Mouse (Mus musculus) hindbrain, postnatal 0 days (tissue): ENCODE measurements around the gene Elp4. TPM values are rescaled to one million over a fixed set of nuclear protein-coding genes. Genes with fewer than 3 reads are reported as not detected.
A peak's percentile ranks its signal among the peaks of the same experiment; 100 is the strongest.

Source experiments
- ATAC-seq: fragments of 200-750 bp; cut with Nextera tagmentation; 2 replicates; pipeline ENCODE4 v1.8.0; 2017; ENCODE audit warnings: mild to moderate bottlenecking, moderate TSS enrichment, moderate library complexity
- DNase-seq: peaks from one replicate; pipeline ENCODE4 v3.0.0-alpha.2; 2015; ENCODE audit warnings: low spot score
- H3K27ac ChIP-seq: fragments of 300-500 bp; sonication (generic); 2 replicates; pipeline ENCODE4 v1.5.1; 2014; ENCODE audit warnings: mild to moderate bottlenecking
- H3K27me3 ChIP-seq: fragments of 300-500 bp; sonication (generic); 2 replicates; pipeline ENCODE4 v1.6.1; 2014; ENCODE audit warnings: low read length, mixed read lengths; ENCODE audit not compliant: insufficient read depth
- H3K36me3 ChIP-seq: fragments of 300-500 bp; sonication (generic); 2 replicates; pipeline ENCODE4 v1.6.1; 2014; ENCODE audit warnings: low read length, mixed read lengths; ENCODE audit not compliant: insufficient read depth
- H3K4me1 ChIP-seq: fragments of 300-500 bp; sonication (generic); 2 replicates; pipeline ENCODE4 v1.6.1; 2014; ENCODE audit warnings: antibody characterized with exemption, low read length, mixed read lengths; ENCODE audit not compliant: insufficient read depth
- H3K4me2 ChIP-seq: fragments of 300-500 bp; sonication (generic); 2 replicates; pipeline ENCODE4 v1.6.1; 2014; ENCODE audit warnings: low read depth, mild to moderate bottlenecking, low read length, moderate library complexity, mixed read lengths
- H3K4me3 ChIP-seq: fragments of 300-500 bp; sonication (generic); 2 replicates; pipeline ENCODE4 v1.5.1; 2014; ENCODE audit warnings: low read length
- H3K9ac ChIP-seq: fragments of 300-500 bp; sonication (generic); replicated peaks from 2 replicates; pipeline ENCODE4 v1.6.1; 2014; ENCODE audit warnings: mild to moderate bottlenecking, low read length, moderate library complexity, mixed read lengths
- H3K9me3 ChIP-seq: fragments of 300-500 bp; sonication (generic); 2 replicates; pipeline ENCODE4 v1.6.1; 2016; ENCODE audit warnings: low read length, mixed read lengths
- CTCF ChIP-seq: IDR thresholded peaks from 2 replicates; pipeline ENCODE4 v1.5.1; 2016; ENCODE audit warnings: antibody characterized with exemption, control low read depth, low read depth
- WGBS: fragments of 180-500 bp; shearing (Covaris S2); extraction: QIAGEN DNeasy Blood & Tissue Kit; methylation state at CpG from one replicate; pipeline ENCODE4 v1.1.7; 2014; 5-methylcytosine and 5-hydroxymethylcytosine counted together
- polyA plus RNA-seq: library from polyadenylated mRNA; unstranded; fragments of >200 nt; fragmentation: Nextera tagmentation; extraction: Ambion mirVana; gene quantifications from 2 replicates; pipeline ENCODE4 v1.2.1, GENCODE M21; 2015
- total RNA-seq: library from RNA; depleted of rRNA; stranded (reverse); fragments of >200 nt; gene quantifications from 2 replicates; pipeline ENCODE4 v1.2.3, GENCODE M21; 2014

Elp4 gene
- total and polyA plus RNA-seq, 2 experiments from 2014 or later: 15.9 to 31.0 TPM

GRCm38 (mm10) chr2:105749111-105749510 lies 155.3 kb downstream of the Elp4 start:
- Histone ChIP-seq H3K27ac (no peak overlapping the region), H3K4me2 (no peak overlapping the region), H3K9ac (no peak overlapping the region), H3K4me3 (no peak overlapping the region), H3K27me3 (no peaks in the 10 kb centered on the region), H3K9me3 (no peaks in the 10 kb centered on the region), H3K36me3 (no peaks in the 10 kb centered on the region), H3K4me1 (no peaks in the 10 kb centered on the region)
- 92% methylated on average over 5 of the region's 5 CpGs for WGBS
- no peak for TF ChIP-seq CTCF
- no peak for DNase-seq
- ATAC-seq: no peak

GRCm38 (mm10) chr2:105746896-105747295 lies 157.5 kb downstream of the Elp4 start:
- no peaks in the 10 kb centered on the region for H3K4me1 ChIP-seq
- H3K9me3 ChIP-seq: no peaks in the 10 kb centered on the region
- WGBS: 69% methylated on average over 7 of the region's 7 CpGs
- H3K4me2 ChIP-seq: no peak overlapping the region
- no peaks in the 10 kb centered on the region for H3K27me3 ChIP-seq
- H3K27ac ChIP-seq: no peak overlapping the region
- H3K9ac ChIP-seq: no peak overlapping the region
- ATAC-seq (no peak), DNase-seq (no peak)
- H3K36me3 ChIP-seq: no peaks in the 10 kb centered on the region
- no peak overlapping the region for H3K4me3 ChIP-seq
- TF ChIP-seq CTCF: no peak

GRCm38 (mm10) chr2:105736166-105736565 lies 168.2 kb downstream of the Elp4 start:
- no peak overlapping the region for H3K27ac ChIP-seq
- H3K4me3 ChIP-seq: no peak overlapping the region
- DNase-seq: no peak
- no peaks in the 10 kb centered on the region for H3K36me3 ChIP-seq
- H3K9me3 ChIP-seq: no peaks in the 10 kb centered on the region
- no peak overlapping the region for H3K9ac ChIP-seq
- no peak for TF ChIP-seq CTCF
- no peak for ATAC-seq
- no peak overlapping the region for H3K4me2 ChIP-seq
- no peaks in the 10 kb centered on the region for H3K27me3 ChIP-seq
- H3K4me1 ChIP-seq: no peaks in the 10 kb centered on the region

GRCm38 (mm10) chr2:105730704-105731103 lies 173.7 kb downstream of the Elp4 start:
- Histone ChIP-seq H3K4me1 (no peaks in the 10 kb centered on the region), H3K27me3 (no peaks in the 10 kb centered on the region), H3K27ac (no peak overlapping the region), H3K9me3 (no peaks in the 10 kb centered on the region), H3K4me3 (no peak overlapping the region), H3K9ac (no peak overlapping the region), H3K4me2 (no peak overlapping the region), H3K36me3 (no peaks in the 10 kb centered on the region)
- DNase-seq (no peak), ATAC-seq (no peak)
- no peak for TF ChIP-seq CTCF
- 90% methylated on average over 3 of the region's 3 CpGs for WGBS

GRCm38 (mm10) chr2:105726657-105727056 lies 177.7 kb downstream of the Elp4 start:
- no peak overlapping the region for H3K9ac ChIP-seq
- no peak for ATAC-seq
- H3K4me3 ChIP-seq: no peak overlapping the region
- no peak overlapping the region for H3K27ac ChIP-seq
- DNase-seq: no peak
- WGBS: 60% methylated on average over 9 of the region's 9 CpGs
- H3K36me3 ChIP-seq: no peaks in the 10 kb centered on the region
- H3K9me3 ChIP-seq: no peaks in the 10 kb centered on the region
- H3K4me2 ChIP-seq: no peak overlapping the region
- no peak for TF ChIP-seq CTCF
- no peaks in the 10 kb centered on the region for H3K4me1 ChIP-seq
- H3K27me3 ChIP-seq: no peaks in the 10 kb centered on the region

GRCm38 (mm10) chr2:105715409-105716115 lies 188.8 kb downstream of the Elp4 start:
- WGBS: 40% methylated on average over 8 of the region's 8 CpGs
- H3K9me3 ChIP-seq: no peaks in the 10 kb centered on the region
- no peaks in the 10 kb centered on the region for H3K27me3 ChIP-seq
- peak overlapping the region; percentile 51 for H3K27ac ChIP-seq
- no peak overlapping the region for H3K4me3 ChIP-seq
- H3K9ac ChIP-seq: no peak overlapping the region
- DNase-seq (peak; percentile 71), ATAC-seq (peak; percentile 86)
- H3K36me3 ChIP-seq: no peaks in the 10 kb centered on the region
- H3K4me1 ChIP-seq: no peaks in the 10 kb centered on the region
- no peak for TF ChIP-seq CTCF
- no peak overlapping the region for H3K4me2 ChIP-seq

GRCm38 (mm10) chr2:105710511-105710910 lies 193.9 kb downstream of the Elp4 start:
- WGBS: 46% methylated on average over 3 of the region's 3 CpGs
- no peak overlapping the region for H3K4me2 ChIP-seq
- no peaks in the 10 kb centered on the region for H3K9me3 ChIP-seq
- TF ChIP-seq CTCF: no peak
- no peaks in the 10 kb centered on the region for H3K27me3 ChIP-seq
- H3K4me1 ChIP-seq: no peaks in the 10 kb centered on the region
- H3K36me3 ChIP-seq: no peaks in the 10 kb centered on the region
- ATAC-seq (no peak), DNase-seq (no peak)
- H3K27ac ChIP-seq: no peak overlapping the region
- no peak overlapping the region for H3K9ac ChIP-seq
- H3K4me3 ChIP-seq: no peak overlapping the region
